Mouse (Mus musculus): ENCODE results near the gene Dek. TPM values are rescaled to one million over a fixed set of nuclear protein-coding genes. Genes with fewer than 3 reads are reported as not detected.

Dek gene
- 10 to 100 TPM; 85.5 to 87.1 TPM for total RNA-seq (2021)

DNA sequence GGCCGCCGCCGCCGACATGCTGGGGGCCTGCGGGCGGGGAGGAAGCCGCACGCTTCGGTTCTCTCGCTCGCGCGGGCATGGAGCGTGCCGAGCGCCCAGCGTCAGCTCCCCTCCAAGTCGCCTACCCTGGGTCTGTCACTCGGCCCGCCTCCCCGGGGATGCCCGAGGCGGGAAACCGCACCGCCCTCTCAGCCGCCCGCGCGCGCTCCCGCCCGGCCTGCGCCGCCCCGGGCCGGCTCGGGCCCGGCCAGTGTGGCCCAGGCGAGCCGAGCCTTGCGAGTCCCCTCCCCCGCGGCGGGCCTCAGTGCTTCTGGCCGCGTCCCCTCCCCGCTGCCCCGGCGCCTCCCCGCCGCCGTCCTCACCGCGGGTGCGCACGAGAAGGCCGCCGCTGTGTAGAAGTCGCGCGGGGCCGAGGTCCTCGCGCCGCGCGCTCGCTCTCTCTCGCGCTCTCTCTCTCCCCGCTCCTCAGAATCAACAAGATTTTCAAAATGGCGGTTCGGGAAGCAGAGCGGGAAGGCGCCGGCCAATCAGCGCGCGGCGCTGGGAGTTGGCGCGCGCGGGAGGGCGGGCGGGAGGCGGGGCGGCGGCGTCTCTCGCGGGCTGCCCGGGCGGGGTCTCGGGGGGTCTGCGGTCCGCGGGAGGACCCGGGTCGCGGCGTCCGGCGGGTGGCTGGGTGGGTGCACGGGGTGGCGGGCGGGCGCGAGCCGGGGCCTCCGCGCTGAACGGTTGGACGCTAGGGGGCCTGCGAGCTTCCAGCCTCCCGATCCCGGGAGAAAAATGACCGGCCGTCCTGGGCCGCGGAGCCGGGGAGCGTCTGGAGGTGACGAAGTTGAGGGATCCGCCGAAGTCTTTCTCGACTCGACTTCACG is at the start of gene Dek:
Gene Dek, minus strand, starts transcription at position 491 of the 869 bp plus-strand sequence.
- peak; percentile 87 for DNase-seq

DNA sequence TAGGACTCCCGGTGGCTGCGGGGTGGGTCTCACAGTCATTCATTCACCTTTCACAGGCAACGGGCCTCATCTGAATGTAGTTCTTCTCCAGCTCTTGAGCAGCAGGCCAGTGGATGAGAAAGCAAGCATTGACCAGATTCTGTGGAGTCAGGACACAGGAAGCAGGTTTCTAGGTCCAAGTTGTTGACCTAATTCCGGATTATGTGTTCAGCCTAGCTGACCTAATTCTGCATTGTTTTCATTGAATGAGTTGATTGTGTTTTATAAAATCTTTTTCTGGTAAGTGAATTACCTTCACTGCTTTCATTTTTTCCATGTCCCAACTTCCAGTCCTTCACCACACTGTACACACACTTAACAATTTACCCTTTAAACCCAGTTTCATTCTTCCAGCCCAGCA is 48.9 kb upstream of the Dek start:
- DNase-seq = no peak

DNA sequence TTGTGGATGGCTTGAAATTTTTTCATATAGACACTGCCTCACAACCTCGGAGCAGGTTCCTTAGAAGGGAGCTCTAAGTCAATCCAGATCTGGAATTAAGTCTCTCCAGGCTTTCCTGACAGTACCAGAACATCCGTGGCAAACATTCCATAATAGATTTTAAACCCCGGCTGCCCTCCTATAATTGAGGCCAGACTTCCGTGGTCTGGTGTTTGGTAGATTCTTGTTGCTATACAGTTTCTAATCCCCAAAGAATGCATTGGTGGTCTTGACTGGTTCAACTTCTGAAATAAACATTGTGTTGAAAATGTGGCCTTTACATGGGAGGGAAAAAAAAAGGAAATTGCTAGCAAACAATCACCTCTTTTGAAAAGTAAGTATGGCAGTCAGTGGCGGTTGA is 47.2 kb upstream of the Dek start:
- DNase-seq = no peak

DNA sequence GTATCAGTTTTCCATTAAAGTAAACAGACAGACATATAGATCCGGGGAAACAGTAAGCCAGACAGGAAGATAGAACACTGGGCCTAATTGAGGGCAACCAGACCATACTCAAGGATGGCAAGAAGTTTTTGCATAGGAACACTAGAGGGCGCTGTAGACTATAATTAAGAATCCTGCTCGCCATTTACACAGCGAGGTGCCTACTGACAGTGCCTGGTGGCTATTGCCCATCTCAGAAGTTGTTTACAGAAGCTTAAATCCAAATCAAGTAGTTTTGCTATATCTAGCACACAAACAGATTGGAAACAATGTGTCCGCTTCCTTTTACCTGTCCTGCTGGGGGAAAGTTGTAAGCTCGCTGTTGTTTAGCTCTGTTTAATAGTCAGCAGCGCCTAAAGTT is 46.4 kb upstream of the Dek start:
- DNase-seq = peak; percentile 50

DNA sequence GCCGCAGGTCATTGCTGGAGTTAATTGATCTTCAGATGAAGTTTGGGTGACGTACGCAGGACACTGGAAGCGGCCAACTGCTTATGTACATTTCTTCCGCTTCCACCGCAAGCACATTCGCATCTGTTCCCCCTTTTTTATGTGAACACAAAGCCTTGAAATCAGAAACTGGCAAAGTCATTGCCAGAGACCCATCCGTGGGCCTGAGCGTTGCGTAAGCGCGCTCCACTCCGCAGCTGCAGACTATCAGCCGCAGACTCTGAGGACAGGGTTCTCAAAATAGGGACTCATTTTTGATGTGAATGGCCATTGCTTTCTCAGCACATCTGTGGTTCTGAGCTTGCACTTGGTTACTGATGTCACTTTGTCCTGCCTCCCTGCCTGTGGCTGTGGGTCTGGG is 45.1 kb upstream of the Dek start:
- DNase-seq = no peak

DNA sequence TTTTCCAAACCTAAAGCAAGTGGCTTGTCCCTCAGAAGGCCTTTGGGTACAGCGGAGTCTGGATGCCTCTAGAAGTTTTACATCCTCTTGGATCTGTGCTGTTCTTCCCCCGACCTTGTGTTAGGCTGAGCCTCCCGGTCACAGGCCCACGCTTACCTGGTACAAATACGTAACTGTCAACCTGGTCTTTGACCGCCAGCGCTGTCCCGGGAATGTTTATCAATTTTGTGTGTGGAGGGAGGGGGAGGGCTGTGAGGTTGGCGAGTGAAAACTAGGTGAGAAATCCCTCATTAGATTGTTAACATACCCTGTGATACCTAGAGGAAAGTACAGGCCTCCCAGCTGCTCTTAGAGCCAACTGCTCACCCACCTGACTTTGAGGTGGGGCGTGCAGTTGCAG is 44.0 kb upstream of the Dek start:
- DNase-seq = no peak

DNA sequence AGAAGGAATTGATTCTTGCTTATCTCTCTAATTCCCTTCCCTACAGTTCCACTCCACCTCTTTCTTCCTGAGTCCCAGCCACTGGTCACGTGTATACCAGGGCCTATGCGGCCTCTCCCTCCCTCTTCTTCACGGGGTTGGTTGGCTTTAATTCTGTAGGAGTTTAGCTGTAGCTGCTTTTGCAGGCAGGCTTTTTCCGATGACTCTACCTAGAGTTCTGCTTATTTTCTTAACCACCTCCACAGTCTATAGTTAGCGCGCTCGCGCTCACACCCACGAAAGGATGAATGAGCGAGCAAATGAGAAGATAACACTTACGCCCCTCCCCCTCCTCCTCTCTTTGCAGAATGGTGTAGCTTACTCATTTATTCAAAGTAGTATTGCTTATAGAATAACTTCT is 42.6 kb upstream of the Dek start:
- DNase-seq = peak; percentile 13

DNA sequence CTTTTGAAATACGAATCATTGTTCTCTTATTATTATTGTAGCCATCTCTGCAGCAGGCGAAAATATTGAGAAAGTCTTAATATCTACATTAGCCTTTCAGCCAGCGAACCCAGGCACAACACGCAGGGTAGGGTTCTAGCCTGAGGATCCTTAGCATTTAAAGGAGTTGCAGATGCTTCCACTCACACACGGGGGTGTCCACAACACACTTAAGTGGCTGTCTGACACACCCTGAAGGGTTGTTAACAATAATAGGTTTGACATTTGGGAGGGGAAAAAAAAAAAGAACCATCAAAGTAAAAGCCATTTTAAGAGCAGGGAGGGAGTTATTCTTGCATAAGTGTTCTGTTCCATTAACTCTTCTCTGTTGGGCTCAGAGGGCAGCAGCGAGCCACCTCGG is 40.4 kb upstream of the Dek start:
- no peak for DNase-seq

DNA sequence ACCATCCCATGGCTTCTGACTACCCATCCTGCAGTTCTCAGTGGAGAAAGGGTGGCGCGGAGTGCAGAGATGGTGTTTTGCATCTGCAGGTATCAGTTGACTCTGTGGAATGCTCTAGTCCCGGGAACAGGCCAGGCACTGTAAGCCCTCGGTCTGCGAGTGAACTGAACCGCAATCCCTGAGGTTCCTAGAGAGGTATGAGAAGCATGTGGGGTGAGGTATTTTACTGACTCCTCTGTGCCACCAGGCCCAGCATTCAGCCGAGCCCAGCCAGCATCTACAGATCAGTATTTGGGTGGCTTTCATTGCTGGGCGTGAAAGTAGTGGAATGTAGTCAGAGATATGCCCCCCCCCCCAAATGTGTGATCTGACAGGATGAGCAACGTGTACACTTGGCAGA is 39.9 kb upstream of the Dek start:
- peak; percentile 21 for DNase-seq

DNA sequence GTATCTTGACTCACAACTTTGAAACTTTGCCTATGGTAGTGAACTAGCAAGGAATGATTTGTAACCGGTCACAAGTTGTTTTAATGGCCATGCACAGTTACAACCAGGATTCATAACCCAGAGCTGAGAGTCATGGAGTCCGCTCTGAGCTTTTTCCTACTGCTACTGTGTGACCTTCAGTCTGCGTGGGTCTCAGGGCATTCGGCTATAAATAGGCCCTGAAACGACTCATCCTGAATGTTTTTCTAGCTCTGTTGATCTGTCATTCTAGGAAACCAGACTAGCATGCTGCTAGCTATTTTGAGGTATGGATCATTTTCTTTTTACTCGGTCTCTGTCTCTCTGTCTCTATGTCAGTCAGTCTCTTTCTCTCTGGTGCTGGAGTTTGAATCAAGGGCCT is 36.8 kb upstream of the Dek start:
- DNase-seq = no peak

DNA sequence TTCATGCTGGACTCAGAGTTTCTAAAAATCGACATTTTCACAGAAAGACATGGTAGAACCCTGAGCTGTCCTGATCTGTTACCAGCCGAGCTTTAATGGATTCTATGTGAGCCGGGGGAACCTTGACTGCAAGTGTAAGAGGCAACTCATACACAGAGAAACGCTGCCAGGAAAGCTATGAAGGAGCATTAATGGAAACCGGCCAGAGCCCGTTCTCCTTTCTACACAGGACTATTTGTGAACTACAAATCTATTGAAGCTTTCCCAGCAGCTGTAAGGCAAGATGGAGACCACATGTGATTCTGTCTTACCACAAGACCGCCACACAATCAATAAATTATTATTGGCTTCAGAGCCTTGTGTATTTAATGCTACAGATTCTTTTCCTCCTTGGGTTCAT is 29.7 kb upstream of the Dek start:
- no peak for DNase-seq

DNA sequence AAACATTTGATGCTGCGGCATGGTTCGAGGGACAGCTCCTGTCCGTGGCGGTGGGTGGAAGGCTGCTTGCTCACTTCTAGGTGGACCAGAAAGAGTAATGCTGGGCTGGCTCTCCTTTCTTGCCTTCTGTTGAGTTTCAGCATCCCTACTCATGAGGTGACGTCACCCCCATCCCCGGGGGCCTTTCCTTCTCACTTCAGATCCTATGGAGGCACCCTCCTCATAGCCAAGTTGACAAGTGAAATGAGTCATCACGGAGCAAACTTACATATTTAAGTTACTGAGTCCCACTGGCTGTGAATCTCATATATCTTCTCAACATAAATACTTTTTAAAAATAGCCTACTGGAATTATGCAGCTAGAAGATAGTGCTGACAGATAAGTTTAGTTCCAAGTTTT is 28.8 kb upstream of the Dek start:
- DNase-seq = no peak

DNA sequence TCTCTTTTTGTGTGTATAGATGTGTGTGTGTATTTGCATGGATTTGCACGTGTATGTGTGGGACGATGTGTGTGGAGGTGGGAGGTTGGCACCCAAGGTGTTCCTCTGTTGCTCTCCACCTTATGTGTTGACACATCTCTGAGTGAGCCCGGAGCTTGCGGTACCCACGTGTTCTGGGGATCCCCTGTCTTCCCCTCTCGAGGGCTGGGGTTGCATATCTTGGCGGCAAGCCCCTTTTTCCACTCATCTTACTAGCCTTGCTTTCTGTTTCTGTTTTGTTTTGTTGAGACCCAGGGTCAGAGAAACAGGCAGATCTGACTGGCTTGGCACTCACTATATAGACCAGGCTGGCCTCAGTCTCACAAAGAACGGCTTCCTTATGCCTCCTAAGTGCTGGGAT is 27.1 kb upstream of the Dek start:
- DNase-seq = no peak

DNA sequence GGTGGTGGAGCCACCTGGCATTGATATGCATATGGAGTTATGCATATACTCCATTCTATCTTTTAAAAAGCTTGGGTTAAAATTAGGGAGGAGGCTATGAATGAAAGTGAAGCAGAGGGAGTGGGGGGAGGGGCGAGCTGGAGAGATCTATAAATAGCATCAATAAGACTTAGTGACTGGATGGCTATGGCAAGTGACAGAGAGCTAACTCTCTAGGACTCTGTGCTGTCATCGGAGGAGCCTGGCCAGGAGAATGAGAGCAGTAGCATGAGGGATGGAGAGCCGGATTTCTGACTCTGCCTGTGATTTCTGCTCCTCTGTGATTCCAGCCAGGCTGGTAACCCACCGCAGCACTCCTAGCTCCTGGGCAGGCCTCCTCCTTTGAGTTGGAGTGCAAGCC is 23.1 kb upstream of the Dek start:
- peak; percentile 29 for DNase-seq

DNA sequence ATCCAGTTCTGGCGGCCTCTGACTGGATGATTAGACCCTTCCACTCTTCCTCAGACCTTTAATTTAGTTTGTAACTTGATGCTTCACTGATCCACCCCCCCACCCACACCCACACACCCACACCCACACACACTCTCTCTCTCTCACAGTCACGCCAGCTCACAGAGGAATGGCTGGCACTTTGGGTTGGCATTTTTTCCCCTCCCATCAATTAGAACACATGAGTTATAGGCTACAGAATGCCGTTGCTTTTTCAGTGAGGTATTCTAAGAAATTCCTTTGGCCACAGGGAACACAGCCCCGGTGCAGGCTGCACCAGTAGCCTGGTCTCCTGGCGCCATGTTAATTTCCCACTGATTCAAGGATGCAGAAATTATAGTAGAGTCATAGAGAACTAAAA is 19.6 kb upstream of the Dek start:
- DNase-seq = no peak

DNA sequence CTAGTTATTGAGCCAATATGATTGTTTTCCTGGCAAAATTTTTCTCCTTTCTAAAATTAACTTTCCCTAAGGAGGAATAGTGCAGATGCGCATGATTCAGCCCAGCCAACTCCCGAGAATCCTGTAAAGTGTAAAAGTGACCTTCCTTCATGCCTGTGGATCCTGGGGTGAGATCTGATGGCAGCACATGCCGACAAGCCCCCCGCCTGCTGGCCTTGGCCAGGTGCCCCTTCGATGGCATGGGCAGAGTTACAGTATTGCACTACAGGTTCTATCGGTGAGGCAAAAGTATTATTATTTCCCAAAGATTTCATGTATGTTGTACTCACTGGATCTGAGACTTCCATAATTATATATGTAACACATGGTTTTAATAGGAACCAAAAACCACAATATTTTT is 19.0 kb upstream of the Dek start:
- DNase-seq = no peak

DNA sequence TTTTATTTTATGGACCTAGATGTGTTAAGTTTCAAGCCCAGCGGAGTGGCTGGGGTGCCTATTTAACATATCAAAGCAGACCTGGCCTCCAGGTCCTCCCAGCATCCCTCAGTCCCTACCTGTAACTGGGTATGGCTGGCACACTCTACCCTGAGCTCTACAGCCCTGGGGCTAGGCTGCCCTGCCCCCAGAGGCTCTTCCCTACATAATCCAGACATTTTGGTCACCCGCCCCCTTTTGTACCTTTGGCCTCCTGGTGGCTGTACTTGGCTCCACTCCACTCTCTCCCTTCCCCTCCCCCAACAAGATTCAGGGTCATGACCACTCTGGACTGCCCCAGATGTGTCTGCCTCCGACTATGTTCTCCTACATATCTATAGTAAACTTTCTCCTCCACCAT is 18.4 kb upstream of the Dek start:
- no peak for DNase-seq

DNA sequence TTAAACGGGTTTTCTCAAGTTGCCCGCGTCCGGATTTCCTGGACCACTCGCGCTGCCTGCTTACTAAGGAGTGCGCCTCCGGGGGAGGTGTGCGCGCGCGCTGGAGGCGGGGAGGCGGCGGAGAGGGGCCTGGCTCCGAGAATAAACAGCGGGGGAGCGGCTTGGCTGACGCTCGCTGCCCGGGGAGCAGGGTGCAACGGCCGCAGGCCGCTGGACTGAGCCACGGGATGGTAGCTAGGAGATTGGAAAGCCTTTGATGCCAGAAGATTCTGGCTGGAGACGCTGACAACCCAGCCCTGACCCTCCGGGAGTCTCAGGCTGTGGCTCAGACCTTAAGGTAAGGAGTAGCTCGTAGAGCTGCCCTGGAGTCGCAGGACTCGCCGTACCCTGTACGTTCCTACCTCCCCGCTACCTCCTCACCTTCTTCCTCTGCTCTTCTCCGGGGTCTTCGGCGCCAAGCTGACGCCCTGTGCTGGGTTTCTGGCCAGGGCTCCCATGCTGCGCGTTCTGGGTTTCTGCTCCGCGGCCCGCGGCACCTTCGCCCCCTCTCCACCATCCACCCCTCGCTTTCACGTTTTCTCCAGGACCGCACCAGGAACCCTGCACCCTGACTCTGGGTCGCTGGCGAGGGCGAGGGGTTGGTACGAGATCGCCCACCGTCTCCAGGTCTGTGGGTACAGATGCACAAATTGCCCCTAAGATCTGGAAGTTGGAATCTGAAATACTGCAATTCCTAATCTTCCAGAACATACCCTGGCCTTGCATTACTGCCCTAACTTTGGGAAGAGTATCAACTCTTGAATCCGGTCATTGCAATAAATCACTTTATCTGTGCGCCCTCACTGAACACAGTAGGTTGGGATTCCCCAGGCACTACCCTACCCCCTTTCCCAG is 16.8 kb upstream of the Dek start, which contains the start of gene Rnf144b:
Gene Rnf144b, plus strand, starts transcription at position 120 of the 894 bp plus-strand sequence.
- DNase-seq = peak; percentile 66

DNA sequence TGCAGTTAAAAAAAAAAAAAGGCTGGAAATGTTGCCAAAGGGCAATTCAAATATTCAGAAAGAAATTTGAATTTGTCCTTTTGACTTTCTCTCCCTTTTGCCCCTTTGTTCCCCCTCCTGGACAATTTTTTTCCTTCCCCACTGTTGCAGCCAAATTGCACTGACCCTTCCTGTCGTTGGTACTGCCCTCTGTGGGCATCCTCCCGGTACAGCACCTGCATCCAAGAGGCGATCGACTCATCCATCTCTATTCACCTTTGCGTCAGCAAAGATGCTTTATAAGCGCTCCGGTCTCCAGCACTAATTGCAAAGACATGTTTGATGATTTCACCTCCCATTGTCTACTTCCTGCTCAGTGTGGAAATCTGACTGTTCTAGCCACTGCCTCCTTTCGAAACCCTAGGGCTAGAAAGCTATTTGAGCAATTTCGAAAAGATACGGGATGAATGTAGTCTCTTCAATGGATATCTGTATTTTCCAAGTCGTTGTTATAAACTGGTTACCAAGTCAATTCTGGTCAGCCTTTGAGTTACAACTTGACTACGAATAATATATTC is 15.4 kb upstream of the Dek start:
- DNase-seq = peak; percentile 28

DNA sequence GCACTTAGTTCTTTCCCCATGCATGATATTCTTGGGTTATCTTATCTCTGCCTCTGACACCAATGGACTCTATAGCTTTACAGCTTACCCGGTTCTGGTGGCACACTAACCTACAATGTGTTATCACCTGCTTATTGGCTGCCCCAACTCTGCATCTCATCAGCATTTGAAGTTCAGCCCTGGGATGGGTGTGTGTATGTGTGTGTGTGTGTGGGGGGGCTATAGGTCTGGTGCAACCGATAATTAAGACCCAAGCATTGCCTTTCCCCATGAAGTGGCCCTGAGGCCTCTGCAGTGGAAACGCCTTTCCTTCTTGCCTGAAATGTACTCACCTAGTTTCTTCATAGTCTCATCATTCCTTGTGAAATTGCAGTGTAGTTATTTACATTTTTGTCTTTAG is 10.0 kb upstream of the Dek start:
- DNase-seq = no peak

DNA sequence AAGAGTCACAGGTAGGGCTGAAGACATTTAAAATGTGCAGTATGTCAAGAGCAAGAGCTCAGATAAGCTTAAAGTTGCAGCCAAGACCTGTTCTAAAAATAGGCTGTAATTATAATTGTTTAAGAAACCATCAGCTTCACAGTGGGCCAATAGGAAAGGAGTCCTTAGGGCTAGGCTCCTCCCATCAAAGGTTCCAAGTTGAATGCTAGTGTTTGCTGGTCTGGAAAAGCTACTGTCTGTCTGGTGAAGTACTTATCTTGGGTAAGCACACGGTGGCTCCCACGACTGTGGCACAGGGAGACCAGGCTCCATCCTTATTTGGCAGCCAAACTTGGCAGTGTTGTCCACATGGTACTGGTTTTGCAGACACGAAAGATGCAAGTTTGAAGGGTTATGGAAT is 6.9 kb upstream of the Dek start:
- DNase-seq = no peak

DNA sequence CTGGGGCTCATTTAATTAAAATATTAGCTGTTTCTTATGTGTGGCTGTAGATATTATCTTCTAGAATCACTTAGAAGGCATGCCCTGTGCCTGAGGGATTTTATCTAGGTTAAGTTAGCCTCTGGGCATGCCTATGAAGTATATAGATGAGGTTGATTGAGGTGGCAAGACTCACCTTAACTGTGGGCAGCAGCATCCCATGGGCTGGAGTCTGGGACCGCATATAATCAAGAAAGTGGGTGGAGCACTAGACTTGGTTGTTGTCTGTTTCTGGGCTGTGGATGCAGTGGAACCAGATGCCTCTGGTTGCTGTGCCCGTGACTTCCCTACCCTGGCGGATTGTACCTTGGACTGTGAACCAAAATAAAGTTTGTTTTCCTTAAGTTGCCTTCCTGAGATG is 6.1 kb upstream of the Dek start:
- DNase-seq = no peak

DNA sequence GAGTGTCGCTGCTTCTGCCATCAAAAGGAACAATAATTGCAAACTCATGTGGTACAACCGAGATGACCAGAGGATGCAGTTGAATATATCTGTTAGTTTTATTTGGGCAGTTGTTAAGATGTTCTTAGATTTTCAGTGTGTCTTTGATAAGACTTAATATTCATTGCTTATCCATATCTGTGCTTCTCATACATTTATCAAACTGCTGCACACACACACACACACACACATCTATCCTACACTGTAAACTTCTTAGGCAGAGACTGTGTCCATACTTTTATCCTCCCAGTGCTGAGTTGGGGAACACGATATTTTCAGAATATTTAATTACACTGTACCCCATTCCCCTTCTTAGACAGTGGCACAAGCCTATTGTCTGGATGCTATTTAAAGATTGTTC is 5.2 kb upstream of the Dek start:
- no peak for DNase-seq
